Mouse (Mus musculus): ENCODE data around the gene Robo4.

Robo4 gene

GRCm38 (mm10) chr9:37401802-37402201, at the start of gene Robo4:
Gene Robo4 (plus strand): TSS chr9:37401897.
- no peak for DNase-seq (ENCODE audit: low spot score in 2 of 2)

- DNase-seq (ENCODE audit: low spot score in 2 of 2) = no peak
Measured at GRCm38 (mm10) chr9:37354485-37354884, 47.2 kb upstream of the Robo4 start.

- no peak for DNase-seq (ENCODE audit: low spot score in 2 of 2)
Measured at GRCm38 (mm10) chr9:37358713-37359330, 42.9 kb upstream of the Robo4 start.

- no peak for DNase-seq (ENCODE audit: low spot score in 2 of 2)
Measured at GRCm38 (mm10) chr9:37359331-37360220, 42.1 kb upstream of the Robo4 start.

GRCm38 (mm10) chr9:37362084-37362483, 39.6 kb upstream of the Robo4 start:
- DNase-seq (ENCODE audit: low spot score in 2 of 2) = no peak

GRCm38 (mm10) chr9:37362881-37363280, 38.8 kb upstream of the Robo4 start:
- DNase-seq (ENCODE audit: low spot score in 2 of 2) = no peak

- DNase-seq (ENCODE audit: low spot score in 2 of 2) = no peak
Measured at GRCm38 (mm10) chr9:37363551-37363950, 38.1 kb upstream of the Robo4 start.

GRCm38 (mm10) chr9:37364392-37364791, 37.3 kb upstream of the Robo4 start:
- no peak for DNase-seq (ENCODE audit: low spot score in 2 of 2)

- no peak for DNase-seq (ENCODE audit: low spot score in 2 of 2)
Measured at GRCm38 (mm10) chr9:37365706-37366105, 36.0 kb upstream of the Robo4 start.

GRCm38 (mm10) chr9:37367301-37368080, 34.2 kb upstream of the Robo4 start, which contains the start of gene Hepacam:
Gene Hepacam (plus strand): TSS chr9:37367351.
- no peak for DNase-seq (ENCODE audit: low spot score in 2 of 2)

- DNase-seq (ENCODE audit: low spot score in 2 of 2) = no peak
Measured at GRCm38 (mm10) chr9:37368081-37368830, 33.4 kb upstream of the Robo4 start.

- no peak for DNase-seq (ENCODE audit: low spot score in 2 of 2)
Measured at GRCm38 (mm10) chr9:37368860-37369259, 32.8 kb upstream of the Robo4 start.

- no peak for DNase-seq (ENCODE audit: low spot score in 2 of 2)
Measured at GRCm38 (mm10) chr9:37371232-37371801, 30.4 kb upstream of the Robo4 start.

GRCm38 (mm10) chr9:37375718-37376117, 26.0 kb upstream of the Robo4 start:
- DNase-seq (ENCODE audit: low spot score in 2 of 2) = no peak

- no peak for DNase-seq (ENCODE audit: low spot score in 2 of 2)
Measured at GRCm38 (mm10) chr9:37383161-37383560, 18.5 kb upstream of the Robo4 start.

- no peak for DNase-seq (ENCODE audit: low spot score in 2 of 2)
Measured at GRCm38 (mm10) chr9:37384284-37385182, 17.2 kb upstream of the Robo4 start.

- no peak for DNase-seq (ENCODE audit: low spot score in 2 of 2)
Measured at GRCm38 (mm10) chr9:37390891-37391290, 10.8 kb upstream of the Robo4 start.

- DNase-seq (ENCODE audit: low spot score in 2 of 2) = no peak
Measured at GRCm38 (mm10) chr9:37392071-37392470, 9.6 kb upstream of the Robo4 start.

GRCm38 (mm10) chr9:37393482-37394131, 8.1 kb upstream of the Robo4 start:
- DNase-seq (ENCODE audit: low spot score in 2 of 2) = no peak

- no peak for DNase-seq (ENCODE audit: low spot score in 2 of 2)
Measured at GRCm38 (mm10) chr9:37400585-37400984, 1.1 kb upstream of the Robo4 start.
